Mouse (Mus musculus): ENCODE data around the gene Crmp1. TPM values are rescaled to one million over a fixed set of nuclear protein-coding genes. Genes with fewer than 3 reads are reported as not detected.

Gene Crmp1
- polyA plus RNA-seq, 1 experiment, result 0.05 TPM

DNA sequence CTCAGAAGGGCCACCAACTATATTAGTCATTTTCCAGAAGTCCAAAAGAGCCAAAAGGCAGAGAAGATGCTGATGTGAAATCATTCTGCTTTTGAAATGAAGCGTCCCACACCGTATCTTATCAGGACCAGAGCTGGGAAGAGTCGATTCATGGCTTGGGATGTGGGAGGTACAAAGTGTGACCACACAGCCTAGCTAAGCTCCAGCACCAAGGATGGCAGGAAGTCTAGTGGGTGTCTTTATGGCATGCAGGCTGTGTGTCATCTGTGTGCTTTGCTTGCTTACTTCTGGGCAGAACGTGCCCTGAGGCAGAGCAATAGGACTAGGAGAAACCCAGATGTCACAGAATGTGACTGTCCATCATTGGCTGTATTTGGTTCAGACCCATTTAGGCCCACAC, 79.0 kb downstream of the Crmp1 start:
- TF ChIP-seq CTCF (IDR thresholded peaks at IDR 0.05; ENCODE audit: control insufficient read depth, insufficient read depth, insufficient read length) (no peak), MYOD1 (IDR thresholded peaks at IDR 0.05; ENCODE audit: control insufficient read depth, insufficient read length, low read depth) (no peak), MYOG (IDR thresholded peaks at IDR 0.05; ENCODE audit: control insufficient read depth, extremely low read depth, insufficient read length) (no peak), FOSL1 (IDR thresholded peaks at IDR 0.05; ENCODE audit: insufficient read depth, low read length, poor library complexity, severe bottlenecking) (no peak), MAX (IDR thresholded peaks at IDR 0.05) (no peak), USF1 (IDR thresholded peaks at IDR 0.05; ENCODE audit: low read depth) (no peak), CEBPB (IDR thresholded peaks at IDR 0.05; ENCODE audit: low read depth) (no peak)
- no peak overlapping the region for H3ac ChIP-seq (ENCODE audit: control insufficient read depth, insufficient read length, low read depth)
- no peaks in the 10 kb centered on the region for H3K27me3 ChIP-seq (ENCODE audit: control insufficient read depth, insufficient read depth, insufficient read length)
- no peak overlapping the region for H3K4me3 ChIP-seq (ENCODE audit: insufficient read depth, poor library complexity, severe bottlenecking)
- H3K79me3 ChIP-seq (ENCODE audit: low read depth), result no peaks in the 10 kb centered on the region
- H3K79me2 ChIP-seq (ENCODE audit: control insufficient read depth, insufficient read depth), result no peaks in the 10 kb centered on the region
- H3K36me3 ChIP-seq (ENCODE audit: control insufficient read depth, insufficient read depth), result peaks cover 7% of the 10 kb centered on the region

DNA sequence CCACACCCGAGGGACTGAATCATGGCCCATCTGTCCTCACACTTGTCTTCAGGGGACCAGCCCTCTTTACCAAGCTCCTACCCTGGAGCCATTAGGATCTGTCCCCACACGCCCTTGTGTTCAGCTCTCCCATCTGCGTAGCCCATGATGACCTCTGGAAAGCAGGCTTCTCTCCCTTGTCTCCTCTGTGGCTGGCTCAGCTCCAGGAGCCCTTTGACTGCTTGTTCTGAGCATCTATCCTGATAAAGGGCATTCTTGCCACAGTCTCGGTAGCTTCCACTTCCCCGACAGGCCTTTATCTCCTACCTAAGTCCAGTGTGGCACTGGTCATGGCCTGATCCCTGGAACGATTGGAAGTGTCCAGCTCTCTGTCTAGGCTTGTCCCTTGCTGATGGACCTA, 84.9 kb downstream of the Crmp1 start:
- TF ChIP-seq CEBPB (IDR thresholded peaks at IDR 0.05; ENCODE audit: low read depth), result no peak
- no peak for TF ChIP-seq FOSL1 (IDR thresholded peaks at IDR 0.05; ENCODE audit: insufficient read depth, low read length, poor library complexity, severe bottlenecking)
- TF ChIP-seq MYOD1 (IDR thresholded peaks at IDR 0.05; ENCODE audit: control insufficient read depth, insufficient read length, low read depth), result no peak
- TF ChIP-seq MAX (IDR thresholded peaks at IDR 0.05), result no peak
- no peak for TF ChIP-seq CTCF (IDR thresholded peaks at IDR 0.05; ENCODE audit: control insufficient read depth, insufficient read depth, insufficient read length)
- no peak for TF ChIP-seq MYOG (IDR thresholded peaks at IDR 0.05; ENCODE audit: control insufficient read depth, extremely low read depth, insufficient read length)
- no peak for TF ChIP-seq USF1 (IDR thresholded peaks at IDR 0.05; ENCODE audit: low read depth)
- Histone ChIP-seq H3K36me3 (ENCODE audit: control insufficient read depth, insufficient read depth) (peaks cover 7% of the 10 kb centered on the region), H3K79me2 (ENCODE audit: control insufficient read depth, insufficient read depth) (no peaks in the 10 kb centered on the region), H3K27me3 (ENCODE audit: control insufficient read depth, insufficient read depth, insufficient read length) (no peaks in the 10 kb centered on the region), H3K4me3 (ENCODE audit: insufficient read depth, poor library complexity, severe bottlenecking) (no peak overlapping the region), H3K79me3 (ENCODE audit: low read depth) (no peaks in the 10 kb centered on the region), H3ac (ENCODE audit: control insufficient read depth, insufficient read length, low read depth) (no peak overlapping the region)

DNA sequence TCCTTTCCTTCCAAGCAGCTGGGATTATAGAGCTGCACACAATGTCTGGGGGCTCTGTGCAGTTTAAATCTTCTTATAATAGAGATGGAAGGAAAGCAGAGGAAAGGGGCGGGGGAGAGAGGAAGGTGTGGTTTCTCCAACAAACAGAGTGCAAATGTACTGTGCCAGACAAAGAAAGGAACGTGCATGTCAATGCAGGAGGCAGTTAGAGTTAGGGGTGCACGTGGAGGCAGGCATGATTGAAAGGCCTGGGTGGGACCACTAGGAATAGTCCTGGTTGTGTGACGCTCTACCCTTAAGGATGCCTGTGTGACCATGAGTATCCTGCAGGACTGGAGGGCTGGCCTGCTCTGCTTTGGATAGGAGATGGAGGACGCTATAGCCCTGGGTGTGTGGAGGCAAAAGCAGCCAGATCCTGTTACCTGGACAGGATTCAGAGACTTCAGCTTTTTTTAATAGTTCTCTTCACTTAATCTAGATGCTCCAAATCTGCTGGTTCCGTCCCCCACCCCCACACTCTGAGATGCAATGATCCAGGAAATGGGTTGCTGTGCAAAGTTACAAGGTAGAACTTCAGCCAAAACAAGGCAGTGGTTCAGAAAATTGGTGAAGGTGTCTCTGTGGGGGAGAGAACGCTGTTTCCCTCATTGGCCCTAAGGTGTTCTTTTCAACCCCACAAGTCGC, 88.9 kb downstream of the Crmp1 start:
- Histone ChIP-seq H3K36me3 (ENCODE audit: control insufficient read depth, insufficient read depth) (no peaks in the 10 kb centered on the region), H3K27me3 (ENCODE audit: control insufficient read depth, insufficient read depth, insufficient read length) (no peaks in the 10 kb centered on the region)

DNA sequence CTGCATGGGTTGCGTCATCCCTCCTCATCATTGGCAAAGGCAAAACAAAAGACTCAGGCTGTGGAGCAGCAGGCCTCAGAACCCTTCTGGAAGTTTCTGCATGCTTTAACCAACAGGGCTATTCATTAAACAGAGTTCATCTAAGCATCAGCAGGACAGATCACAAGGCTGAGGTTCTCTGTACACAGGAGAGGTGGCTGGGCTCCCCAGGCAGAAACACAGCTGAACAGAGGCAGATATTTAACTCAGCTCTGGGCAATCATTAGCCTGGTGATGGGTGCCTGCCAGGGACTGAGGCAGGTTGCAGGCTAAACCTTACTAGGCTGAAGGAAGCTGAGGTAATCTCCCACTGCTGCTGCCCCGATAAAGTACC, 89.4 kb downstream of the Crmp1 start:
- Histone ChIP-seq H3K27me3 (ENCODE audit: control insufficient read depth, insufficient read depth, insufficient read length) (no peaks in the 10 kb centered on the region), H3ac (ENCODE audit: control insufficient read depth, insufficient read length, low read depth) (no peak overlapping the region), H3K36me3 (ENCODE audit: control insufficient read depth, insufficient read depth) (no peaks in the 10 kb centered on the region), H3K4me3 (ENCODE audit: insufficient read depth, poor library complexity, severe bottlenecking) (no peak overlapping the region), H3K79me3 (ENCODE audit: low read depth) (no peaks in the 10 kb centered on the region), H3K79me2 (ENCODE audit: control insufficient read depth, insufficient read depth) (no peaks in the 10 kb centered on the region)
- TF ChIP-seq MYOD1 (IDR thresholded peaks at IDR 0.05; ENCODE audit: control insufficient read depth, insufficient read length, low read depth), result no peak
- TF ChIP-seq MYOG (IDR thresholded peaks at IDR 0.05; ENCODE audit: control insufficient read depth, extremely low read depth, insufficient read length), result no peak
- no peak for TF ChIP-seq CTCF (IDR thresholded peaks at IDR 0.05; ENCODE audit: control insufficient read depth, insufficient read depth, insufficient read length)
- TF ChIP-seq CEBPB (IDR thresholded peaks at IDR 0.05; ENCODE audit: low read depth), result no peak
- no peak for TF ChIP-seq FOSL1 (IDR thresholded peaks at IDR 0.05; ENCODE audit: insufficient read depth, low read length, poor library complexity, severe bottlenecking)
- no peak for TF ChIP-seq MAX (IDR thresholded peaks at IDR 0.05)
- TF ChIP-seq USF1 (IDR thresholded peaks at IDR 0.05; ENCODE audit: low read depth), result no peak

More for the DNA sequence above, 88.9 kb downstream of the Crmp1 start:
- TF ChIP-seq FOSL1 (IDR thresholded peaks at IDR 0.05; ENCODE audit: insufficient read depth, low read length, poor library complexity, severe bottlenecking), result no peak
- TF ChIP-seq MAX (IDR thresholded peaks at IDR 0.05), result no peak
- no peak for TF ChIP-seq CEBPB (IDR thresholded peaks at IDR 0.05; ENCODE audit: low read depth)
- no peak for TF ChIP-seq CTCF (IDR thresholded peaks at IDR 0.05; ENCODE audit: control insufficient read depth, insufficient read depth, insufficient read length)
- TF ChIP-seq MYOG (IDR thresholded peaks at IDR 0.05; ENCODE audit: control insufficient read depth, extremely low read depth, insufficient read length), result no peak
- no peak for TF ChIP-seq USF1 (IDR thresholded peaks at IDR 0.05; ENCODE audit: low read depth)
- TF ChIP-seq MYOD1 (IDR thresholded peaks at IDR 0.05; ENCODE audit: control insufficient read depth, insufficient read length, low read depth), result no peak
- H3K4me3 ChIP-seq (ENCODE audit: insufficient read depth, poor library complexity, severe bottlenecking), result no peak overlapping the region
- no peak overlapping the region for H3ac ChIP-seq (ENCODE audit: control insufficient read depth, insufficient read length, low read depth)
- no peaks in the 10 kb centered on the region for H3K79me3 ChIP-seq (ENCODE audit: low read depth)
- H3K79me2 ChIP-seq (ENCODE audit: control insufficient read depth, insufficient read depth), result no peaks in the 10 kb centered on the region

DNA sequence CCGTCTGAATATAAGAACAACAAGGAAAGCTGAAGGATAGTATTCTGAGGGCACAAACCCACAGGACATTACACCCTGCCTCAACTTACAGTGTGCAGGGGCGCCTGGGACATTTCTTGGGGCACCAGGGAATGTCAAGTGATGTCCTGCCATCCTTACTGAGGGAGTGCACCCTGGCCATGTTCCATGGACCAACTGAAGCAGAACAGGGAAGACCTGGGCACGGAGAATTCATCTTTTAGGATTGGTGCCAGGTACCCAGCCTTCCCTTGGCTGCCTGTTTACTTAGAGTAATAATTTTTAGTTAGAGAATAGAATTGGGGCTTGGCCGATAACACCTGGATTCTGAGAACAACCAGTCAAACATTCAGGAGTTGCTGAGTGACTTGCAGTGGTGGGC, 90.3 kb downstream of the Crmp1 start:
- H3K79me3 ChIP-seq (ENCODE audit: low read depth), result no peaks in the 10 kb centered on the region
- H3K79me2 ChIP-seq (ENCODE audit: control insufficient read depth, insufficient read depth), result no peaks in the 10 kb centered on the region
- H3K27me3 ChIP-seq (ENCODE audit: control insufficient read depth, insufficient read depth, insufficient read length), result no peaks in the 10 kb centered on the region
- H3K36me3 ChIP-seq (ENCODE audit: control insufficient read depth, insufficient read depth), result no peaks in the 10 kb centered on the region
- H3K4me3 ChIP-seq (ENCODE audit: insufficient read depth, poor library complexity, severe bottlenecking), result no peak overlapping the region
- TF ChIP-seq MAX (IDR thresholded peaks at IDR 0.05) (no peak), MYOG (IDR thresholded peaks at IDR 0.05; ENCODE audit: control insufficient read depth, extremely low read depth, insufficient read length) (no peak), MYOD1 (IDR thresholded peaks at IDR 0.05; ENCODE audit: control insufficient read depth, insufficient read length, low read depth) (no peak), USF1 (IDR thresholded peaks at IDR 0.05; ENCODE audit: low read depth) (no peak), CEBPB (IDR thresholded peaks at IDR 0.05; ENCODE audit: low read depth) (no peak), FOSL1 (IDR thresholded peaks at IDR 0.05; ENCODE audit: insufficient read depth, low read length, poor library complexity, severe bottlenecking) (no peak), CTCF (IDR thresholded peaks at IDR 0.05; ENCODE audit: control insufficient read depth, insufficient read depth, insufficient read length) (no peak)
- H3ac ChIP-seq (ENCODE audit: control insufficient read depth, insufficient read length, low read depth), result no peak overlapping the region
